Mouse (Mus musculus) 3T3-L1 (cell line): ENCODE data around the gene Mettl23.
"Not testable (repeated sequence)": the region's sequence is repeated elsewhere in the genome, so short reads cannot be mapped to it uniquely, and the experiment has no call there.

ENCODE experiments used
- DNase-seq: peaks from one replicate; pipeline ENCODE4 v3.0.0-alpha.2; 2015; ENCODE audit warnings: low read depth, low spot score

The Mettl23 gene

GRCm38 (mm10) chr11:116880839-116881238, 37.8 kb downstream of the Mettl23 start:
- DNase-seq = no peak

- no peak for DNase-seq
These were observed 38.4 kb downstream of the Mettl23 start for GRCm38 (mm10) chr11:116881440-116881839.

DNA sequence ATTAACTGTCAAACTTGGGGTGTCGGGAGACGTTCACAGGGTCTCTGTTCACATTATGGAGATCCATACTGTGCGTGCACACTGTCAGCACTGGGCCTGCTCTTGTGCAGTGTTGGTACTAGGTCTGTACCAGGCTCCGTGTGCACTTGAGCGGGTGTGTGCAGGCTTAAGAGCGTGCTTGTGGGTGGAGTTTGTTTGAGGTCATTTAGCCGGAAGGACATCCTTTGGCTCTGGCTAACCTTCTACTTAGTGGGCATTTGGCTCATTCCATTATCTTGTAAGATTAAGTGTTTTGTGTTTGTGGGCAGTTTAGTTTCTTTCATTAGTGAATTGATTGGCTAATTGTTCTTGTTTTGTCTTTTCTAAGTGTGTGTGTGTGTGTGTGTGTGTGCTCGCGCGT, 39.4 kb downstream of the Mettl23 start:
- no peak for DNase-seq

DNA sequence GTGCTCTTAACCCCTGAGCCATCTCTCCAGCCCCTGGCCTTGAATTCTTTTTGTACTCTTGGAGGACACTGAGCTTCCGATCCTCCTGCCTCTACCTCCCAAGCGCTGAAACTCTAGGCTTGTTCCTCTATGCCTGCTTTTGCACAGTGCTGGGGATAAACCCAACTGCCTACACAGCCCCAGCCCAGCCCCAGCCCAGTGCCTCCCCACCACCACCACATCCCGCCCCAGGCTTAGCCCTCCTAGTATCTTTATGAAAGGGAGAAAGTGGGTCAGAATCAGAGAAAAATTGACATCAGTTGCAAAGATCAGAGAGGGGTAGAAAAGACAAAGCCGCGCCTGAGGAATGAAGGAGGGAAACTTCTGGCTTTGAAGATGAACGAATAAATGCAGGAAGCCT, 41.0 kb downstream of the Mettl23 start:
- DNase-seq = no peak

- peak; percentile 95 for DNase-seq
These were observed 42.4 kb downstream of the Mettl23 start for GRCm38 (mm10) chr11:116885275-116886151.

GRCm38 (mm10) chr11:116887136-116887535, 44.1 kb downstream of the Mettl23 start:
- no peak for DNase-seq

DNA sequence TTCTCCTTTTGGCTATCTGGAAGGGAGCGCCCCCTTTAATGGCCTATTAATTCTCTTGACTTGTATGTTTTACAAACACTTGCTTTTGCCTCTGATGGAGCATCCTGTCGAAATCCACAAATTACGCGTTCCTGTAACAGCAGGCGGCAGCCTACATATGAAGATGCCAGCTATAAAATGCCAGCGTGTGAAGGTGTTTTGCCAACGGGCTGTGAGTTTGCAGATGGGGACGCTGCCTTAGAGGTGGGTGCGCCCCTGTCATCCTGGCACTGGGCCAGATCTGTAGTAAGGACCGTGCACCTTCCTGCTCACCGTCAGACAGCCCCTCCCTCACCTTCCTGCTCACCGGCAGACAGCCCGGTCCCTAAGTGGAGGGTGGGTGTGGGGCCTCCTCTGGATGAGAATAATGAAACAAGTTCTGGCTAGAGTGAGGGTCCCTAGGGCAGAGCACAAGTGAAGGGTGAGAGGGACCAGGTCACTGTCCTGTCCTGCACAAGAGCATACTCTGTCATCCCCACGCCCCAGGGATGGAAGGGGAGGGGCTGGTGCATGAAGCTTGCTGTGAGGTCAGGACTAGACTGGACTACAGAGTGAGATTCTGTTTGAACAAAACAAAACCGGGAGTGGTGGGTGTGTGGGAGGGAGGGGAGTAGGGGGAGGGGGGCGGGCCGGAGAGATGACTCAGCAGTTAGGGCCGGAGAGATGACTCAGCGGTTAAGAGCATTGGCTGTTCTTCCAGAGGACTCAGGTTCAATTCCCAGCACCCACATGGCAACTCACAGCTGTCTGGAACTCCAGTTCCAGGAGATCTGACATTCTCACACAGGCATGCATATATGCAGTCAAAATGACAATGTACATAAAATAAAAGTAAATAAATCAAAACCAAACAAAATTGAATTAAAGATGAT, 50.7 kb downstream of the Mettl23 start:
- DNase-seq = no peak

DNA sequence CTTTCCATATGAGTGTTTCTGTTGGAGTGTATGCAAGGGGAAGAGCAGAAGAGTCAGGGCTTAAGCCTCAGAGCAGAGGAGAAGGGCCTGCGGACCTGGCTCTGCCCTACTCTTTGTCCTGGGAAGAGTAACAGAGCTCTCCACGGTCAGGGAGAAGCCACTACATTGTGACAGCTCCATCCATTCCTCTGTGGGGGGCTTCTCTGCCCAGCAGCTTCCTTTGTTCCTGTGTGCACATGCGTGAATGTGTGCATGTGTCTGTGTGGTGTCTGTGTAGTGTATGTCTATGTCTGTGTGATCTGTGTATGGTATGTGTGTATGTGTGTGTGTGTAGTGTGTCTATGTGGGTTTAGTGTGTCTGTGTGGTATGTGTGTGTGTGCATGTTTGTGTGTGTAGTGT, 52.3 kb downstream of the Mettl23 start:
- DNase-seq = no peak

GRCm38 (mm10) chr11:116899247-116899646, 56.2 kb downstream of the Mettl23 start:
- DNase-seq = no peak

DNA sequence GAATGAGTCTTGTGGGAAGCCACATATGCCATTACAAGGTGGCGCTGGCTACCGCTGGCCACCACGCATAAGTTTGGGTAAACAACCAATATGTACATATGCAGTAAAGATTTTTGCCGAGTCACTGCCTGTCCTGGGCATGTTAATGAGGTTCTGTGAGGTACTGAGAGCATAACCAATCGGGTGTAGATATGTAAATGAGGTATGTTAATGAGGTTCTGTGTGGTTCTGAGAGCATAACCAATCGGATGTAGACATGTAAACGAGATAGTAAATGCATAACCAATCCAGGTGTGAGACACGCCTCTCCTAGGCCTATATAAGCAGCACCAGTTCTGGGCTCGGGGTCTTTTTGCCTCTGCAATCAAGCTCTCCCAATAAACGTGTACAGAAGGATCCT, 59.5 kb downstream of the Mettl23 start:
- DNase-seq = not testable (repeated sequence)
